Mouse (Mus musculus) cortical plate, adult 2 months (tissue): ENCODE results near the gene Gm19684.

Experiments used
- CTCF ChIP-seq: fragments of 200-500 bp; IDR thresholded peaks from 2 replicates; pipeline ENCODE4 v1.5.1; 2011; ENCODE audit warnings: mild to moderate bottlenecking, control low read depth, low read length; ENCODE audit not compliant: insufficient read depth; ENCODE audit errors: extremely low read depth
- POLR2A ChIP-seq: fragments of 200-500 bp; IDR thresholded peaks from 2 replicates; pipeline ENCODE4 v1.6.1; 2011; ENCODE audit warnings: mild to moderate bottlenecking, low read length, control low read depth; ENCODE audit not compliant: insufficient read depth; ENCODE audit errors: extremely low read depth

- TF ChIP-seq CTCF, result no peak
- no peak for TF ChIP-seq POLR2A
These were observed 48.9 kb downstream of the Gm19684 start for GRCm38 (mm10) chr17:36170287-36170814.
